Mouse (Mus musculus) embryonic fibroblast, embryonic 13.5 days (primary cell): Measurements from ENCODE around the gene Lpar1.
"Not testable (repeated sequence)": the region's sequence is repeated elsewhere in the genome, so short reads cannot be mapped to it uniquely, and the experiment has no call there.

Source experiments
- CTCF ChIP-seq: IDR thresholded peaks from 2 replicates; pipeline ENCODE4 v1.5.1; 2011; ENCODE audit warnings: mild to moderate bottlenecking, control low read depth, low read length, moderate library complexity, borderline replicate concordance; ENCODE audit not compliant: insufficient read depth
- POLR2A ChIP-seq: IDR thresholded peaks from 2 replicates; pipeline ENCODE4 v1.6.1; 2011; ENCODE audit warnings: low read depth, mild to moderate bottlenecking, control low read depth, low read length, moderate library complexity

DNA sequence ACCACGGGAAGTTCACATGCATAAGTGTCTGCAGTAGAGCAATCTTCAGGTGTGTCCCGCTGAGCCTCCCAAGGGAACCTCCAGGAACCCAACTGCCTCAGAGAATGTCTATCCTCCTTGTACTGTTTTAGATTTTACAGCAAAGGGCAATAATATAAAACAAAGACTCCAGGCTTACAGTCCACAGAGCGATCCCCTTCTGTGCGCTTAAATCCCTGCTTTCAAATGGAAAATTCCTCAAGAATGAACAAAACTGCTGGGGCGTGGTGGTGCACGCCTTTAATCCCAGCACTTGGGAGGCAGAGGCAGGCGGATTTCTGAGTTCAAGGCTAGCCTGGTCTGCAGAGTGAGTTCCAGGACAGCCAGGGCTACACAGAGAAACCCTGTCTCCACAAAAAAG is 11.0 kb downstream of the Lpar1 start:
- TF ChIP-seq CTCF, POLR2A: not testable (repeated sequence)
